Mouse (Mus musculus): ENCODE results near the gene Cyb561. TPM values are rescaled to one million over a fixed set of nuclear protein-coding genes. Genes with fewer than 3 reads are reported as not detected.

The Cyb561 gene
- 22.1 and 29.5 TPM in 2 replicates for polyA plus RNA-seq (2012; rRNA removed)

GRCm38 (mm10) chr11:105952911-105953386, at the start of gene Cyb561:
Gene Cyb561 (minus strand): TSS chr11:105953336.

GRCm38 (mm10) chr11:105994375-105994774, 41.2 kb upstream of the Cyb561 start, which contains the start of gene Ace3:
Gene Ace3 (plus strand): TSS chr11:105994675.

GRCm38 (mm10) chr11:105967741-105968574, 14.8 kb upstream of the Cyb561 start, which contains the start of gene Ace:
Gene Ace (plus strand): TSS chr11:105967945.

Other genes with a start within 250 kb of the Cyb561 start
- gene Ace, start 14.6 kb upstream of the Cyb561 start, polyA plus RNA-seq (2012; rRNA removed): 4.8 and 4.9 TPM in 2 replicates
- not detected in 2 replicates for gene Ace3, start 41.3 kb upstream of the Cyb561 start, polyA plus RNA-seq (2012; rRNA removed)
- 1.2 and 2.2 TPM in 2 replicates for gene Kcnh6, start 54.8 kb upstream of the Cyb561 start, polyA plus RNA-seq (2012; rRNA removed)
- gene Dcaf7, start 83.5 kb upstream of the Cyb561 start, polyA plus RNA-seq (2012; rRNA removed): 119 and 125 TPM in 2 replicates
- 13.0 and 14.4 TPM in 2 replicates for gene Taco1, start 112.7 kb upstream of the Cyb561 start, polyA plus RNA-seq (2012; rRNA removed)
- gene Map3k3, start 131.3 kb upstream of the Cyb561 start, polyA plus RNA-seq (2012; rRNA removed): 32.4 and 34.3 TPM in 2 replicates
- gene Gm10840, start 207.5 kb upstream of the Cyb561 start, polyA plus RNA-seq (2012; rRNA removed): 0.34 TPM in 1 of 2 replicates, not detected in the other
- 117 and 125 TPM in 2 replicates for gene Limd2, start 207.5 kb upstream of the Cyb561 start, polyA plus RNA-seq (2012; rRNA removed)
- gene Strada, start 248.8 kb upstream of the Cyb561 start, polyA plus RNA-seq (2012; rRNA removed): 51.7 and 54.4 TPM in 2 replicates

Measured in central nervous system, embryonic 14 days (tissue).